8 mouse cellular contexts compared by ENCODE assay signal in genomic region chr13:32018518-32019255, GRCm38 (mm10).
DNase-seq lines count a peak whose midpoint lies in the region; ATAC-seq and TF ChIP-seq lines count a peak whose summit lies in the region.

No protein-coding gene starts in this region.

- no peak overlapping the region for H3K4me2 ChIP-seq in midbrain, embryonic 12.5 days (replicated peaks)
- no peak overlapping the region for H3K4me2 ChIP-seq in intestine, embryonic 15.5 days (replicated peaks)
- no peak overlapping the region for H3K4me2 ChIP-seq in midbrain, postnatal 0 days (ENCODE audit: low read depth, low read length, poor library complexity, severe bottlenecking)

- no peaks in the 10 kb centered on the region for H3K27me3 ChIP-seq in midbrain, embryonic 12.5 days
- no peaks in the 10 kb centered on the region for H3K27me3 ChIP-seq in midbrain, embryonic 10.5 days (ENCODE audit: low read depth, poor library complexity, severe bottlenecking)
- H3K27me3 ChIP-seq in intestine, embryonic 15.5 days (replicated peaks) = no peaks in the 10 kb centered on the region
- no peaks in the 10 kb centered on the region for H3K27me3 ChIP-seq in midbrain, postnatal 0 days (ENCODE audit: insufficient read depth, low read length)

- H3K9me3 ChIP-seq in midbrain, embryonic 12.5 days = no peaks in the 10 kb centered on the region
- H3K9me3 ChIP-seq in midbrain, embryonic 10.5 days (replicated peaks) = no peaks in the 10 kb centered on the region
- H3K9me3 ChIP-seq in intestine, embryonic 15.5 days = no peaks in the 10 kb centered on the region
- no peaks in the 10 kb centered on the region for H3K9me3 ChIP-seq in midbrain, postnatal 0 days (ENCODE audit: low read length)

- no peak overlapping the region for H3K9ac ChIP-seq in midbrain, embryonic 12.5 days (replicated peaks)
- H3K9ac ChIP-seq in intestine, embryonic 15.5 days = no peak overlapping the region
- no peak overlapping the region for H3K9ac ChIP-seq in midbrain, postnatal 0 days (replicated peaks; ENCODE audit: low read length, poor library complexity, severe bottlenecking)

- no peak for DNase-seq in midbrain, embryonic 10.5 days (ENCODE audit: low spot score)
- peak; percentile 50 to 60 for DNase-seq in cerebellum, postnatal 14 days
- peak; percentile 25 to 64 for DNase-seq in gastrocnemius, postnatal 4 days (ENCODE audit: low spot score in 2 of 2)
- DNase-seq in left cerebral cortex, postnatal 14 days (ENCODE audit: low spot score in 2 of 2) = peak; percentile 23 to 31
- peak; percentile 69 for DNase-seq in midbrain, postnatal 0 days (ENCODE audit: low spot score)

- H3K27ac ChIP-seq in midbrain, embryonic 12.5 days (replicated peaks) = no peak overlapping the region
- H3K27ac ChIP-seq in midbrain, embryonic 10.5 days (replicated peaks) = no peak overlapping the region
- H3K27ac ChIP-seq in intestine, embryonic 15.5 days = no peak overlapping the region
- no peak overlapping the region for H3K27ac ChIP-seq in midbrain, postnatal 0 days (ENCODE audit: low read depth, low read length)

- H3K36me3 ChIP-seq in midbrain, embryonic 12.5 days = no peaks in the 10 kb centered on the region
- H3K36me3 ChIP-seq in midbrain, embryonic 10.5 days = no peaks in the 10 kb centered on the region
- no peaks in the 10 kb centered on the region for H3K36me3 ChIP-seq in intestine, embryonic 15.5 days
- no peaks in the 10 kb centered on the region for H3K36me3 ChIP-seq in midbrain, postnatal 0 days (ENCODE audit: insufficient read depth, low read length)

- intact Hi-C loops in left cerebral cortex, postnatal 14 days (cut with DNase I) = no loop called here

- TF ChIP-seq CTCF in midbrain, postnatal 0 days (IDR thresholded peaks at IDR 0.05) = no peak

- peaks cover 10% of the 10 kb centered on the region for H3K4me1 ChIP-seq in midbrain, embryonic 12.5 days
- H3K4me1 ChIP-seq in midbrain, embryonic 10.5 days = no peaks in the 10 kb centered on the region
- H3K4me1 ChIP-seq in intestine, embryonic 15.5 days (replicated peaks) = peaks cover 5% of the 10 kb centered on the region; the same call in 1 of the 2 replicates
- H3K4me1 ChIP-seq in midbrain, postnatal 0 days (ENCODE audit: insufficient read depth, low read length) = no peaks in the 10 kb centered on the region

- peak; percentile 47; the same call in 1 of the 2 replicates for ATAC-seq in midbrain, embryonic 12.5 days (ENCODE audit: low FRiP score, low read depth)
- peak; percentile 80 for ATAC-seq in intestine, embryonic 15.5 days
- ATAC-seq in midbrain, postnatal 0 days (ENCODE audit: low FRiP score) = peak; percentile 41; the same call in 1 of the 2 replicates
- ATAC-seq in CD4-positive, CD25-positive, alpha-beta regulatory T cell, adult 4 months = no peak

- 72% methylated on average over 4 of the region's 4 CpGs for WGBS in midbrain, embryonic 12.5 days
- 82% methylated on average over 4 of the region's 4 CpGs for WGBS in midbrain, embryonic 10.5 days
- WGBS in intestine, embryonic 15.5 days = 54% methylated on average over 4 of the region's 4 CpGs
- 55% methylated on average over 4 of the region's 4 CpGs for WGBS in midbrain, postnatal 0 days

- no peak overlapping the region for H3K4me3 ChIP-seq in midbrain, embryonic 12.5 days
- no peak overlapping the region for H3K4me3 ChIP-seq in midbrain, embryonic 10.5 days
- no peak overlapping the region for H3K4me3 ChIP-seq in intestine, embryonic 15.5 days (replicated peaks)
- H3K4me3 ChIP-seq in midbrain, postnatal 0 days (ENCODE audit: low read depth, low read length) = no peak overlapping the region
